16 mouse cellular contexts compared by ENCODE assay signal in the genomic region with DNA sequence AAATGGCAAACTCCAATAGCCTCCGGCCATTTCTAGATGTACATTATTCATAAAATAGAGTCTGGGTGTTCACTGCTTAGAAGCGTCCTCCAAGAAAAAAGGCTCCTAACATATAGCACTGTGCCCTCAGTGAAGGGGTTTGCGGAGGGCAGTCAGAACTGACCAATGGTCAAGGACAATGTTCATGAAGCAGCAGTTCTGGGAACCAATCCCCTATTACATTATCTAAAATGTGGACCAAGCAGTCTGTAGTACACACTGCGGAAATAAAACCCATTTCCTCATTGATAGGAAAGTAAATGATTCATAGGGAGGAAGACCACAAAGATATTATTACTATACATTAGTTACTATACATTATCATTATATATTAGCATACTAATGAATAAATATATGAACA. TPM values are rescaled to one million over a fixed set of nuclear protein-coding genes. Genes with fewer than 3 reads are reported as not detected.
A peak's percentile ranks its signal among the peaks of the same experiment; 100 is the strongest.
DNase-seq lines count a peak whose midpoint lies in the region; ATAC-seq and TF ChIP-seq lines count a peak whose summit lies in the region.
"Had no signal": no experiment of that assay in that cellular context is flagged by ENCODE, and none has a peak within 500 bp of the region (broad histone marks: within the 10 kb centered on the region; RNA-seq: fewer than 3 reads in every experiment).

No protein-coding gene starts in this region.

- peak overlapping the region; percentile 31 for H3K4me2 ChIP-seq in intestine, embryonic 15.5 days (replicated peaks)
- H3K4me2 ChIP-seq: heart, embryonic 12.5 days; limb, embryonic 15.5 days; neural tube, embryonic 15.5 days had no signal

- H3K36me3 ChIP-seq in kidney, adult 2 months (ENCODE audit: control insufficient read depth, insufficient read depth, low read length) = no peaks in the 10 kb centered on the region
- no peaks in the 10 kb centered on the region for H3K36me3 ChIP-seq in intestine, embryonic 15.5 days
- peaks cover 6% of the 10 kb centered on the region for H3K36me3 ChIP-seq in small intestine, adult 2 months (ENCODE audit: control insufficient read depth, insufficient read depth, low read length)
- no peaks in the 10 kb centered on the region for H3K36me3 ChIP-seq in forebrain, embryonic 10.5 days (replicated peaks)
- H3K36me3 ChIP-seq: heart, embryonic 12.5 days; limb, embryonic 15.5 days; neural tube, embryonic 15.5 days had no signal

- TF ChIP-seq CTCF in kidney, adult 2 months (conservative IDR thresholded peaks at IDR 0.05; ENCODE audit: insufficient read depth, insufficient read length, low read depth, low read length) = no peak
- TF ChIP-seq CTCF in bone marrow macrophage, adult 2 months (IDR thresholded peaks at IDR 0.05; ENCODE audit: low read depth, low read length) = no peak
- no peak for TF ChIP-seq CTCF in small intestine, adult 2 months (IDR thresholded peaks at IDR 0.05; ENCODE audit: extremely low read depth, insufficient read length, insufficient replicate concordance, low read depth, low read length)

- H3K27me3 ChIP-seq in kidney, adult 2 months (replicated peaks; ENCODE audit: control insufficient read depth, insufficient read depth, low read length) = no peaks in the 10 kb centered on the region
- H3K27me3 ChIP-seq in intestine, embryonic 15.5 days (replicated peaks) = no peaks in the 10 kb centered on the region
- H3K27me3 ChIP-seq in small intestine, adult 2 months (ENCODE audit: control insufficient read depth, insufficient read depth, low read length) = no peaks in the 10 kb centered on the region
- no peaks in the 10 kb centered on the region for H3K27me3 ChIP-seq in forebrain, embryonic 10.5 days (ENCODE audit: poor library complexity, severe bottlenecking)
- H3K27me3 ChIP-seq: heart, embryonic 12.5 days; limb, embryonic 15.5 days; neural tube, embryonic 15.5 days had no signal

- no peaks in the 10 kb centered on the region for H3K9me3 ChIP-seq in intestine, embryonic 15.5 days
- H3K9me3 ChIP-seq in forebrain, embryonic 10.5 days = no peaks in the 10 kb centered on the region
- H3K9me3 ChIP-seq: heart, embryonic 12.5 days; limb, embryonic 15.5 days; neural tube, embryonic 15.5 days had no signal

- no peak overlapping the region for H3K9ac ChIP-seq in intestine, embryonic 15.5 days
- H3K9ac ChIP-seq: heart, embryonic 12.5 days; limb, embryonic 15.5 days; neural tube, embryonic 15.5 days had no signal

- peak overlapping the region; percentile 77; the same call in 1 of the 2 replicates for H3K27ac ChIP-seq in kidney, adult 2 months (ENCODE audit: insufficient read depth, low read depth, low read length)
- H3K27ac ChIP-seq in bone marrow macrophage, adult 2 months (ENCODE audit: insufficient read depth, low read depth, low read length) = peak overlapping the region; percentile 70
- peak overlapping the region; percentile 91 for H3K27ac ChIP-seq in intestine, embryonic 15.5 days
- H3K27ac ChIP-seq in small intestine, adult 2 months (ENCODE audit: insufficient read depth, low read depth, low read length) = peak overlapping the region; percentile 99
- H3K27ac ChIP-seq in forebrain, embryonic 10.5 days = no peak overlapping the region
- H3K27ac ChIP-seq: limb, embryonic 15.5 days; neural tube, embryonic 15.5 days had no signal

- WGBS in kidney, adult 2 months = 68% methylated on average over 4 of the region's 4 CpGs
- WGBS in intestine, embryonic 15.5 days = 76% methylated on average over 4 of the region's 4 CpGs
- WGBS in small intestine, adult 2 months = 42% methylated on average over 4 of the region's 4 CpGs
- 92% methylated on average over 4 of the region's 4 CpGs for WGBS in forebrain, embryonic 10.5 days

- DNase-seq in kidney, adult 2 months = no peak
- no peak for DNase-seq in kidney, adult 11 months
- no peak for DNase-seq in forebrain, embryonic 10.5 days (ENCODE audit: extremely low spot score, low spot score)
- no peak for DNase-seq in thymus, postnatal 10 days (ENCODE audit: low spot score in 2 of 2)
- DNase-seq: adrenal gland, postnatal 36 days; cerebellum, adult 2 months; heart, adult 11 months; right cerebral cortex, postnatal 25 days; thymus, postnatal 4 days had no signal

- no peak for TF ChIP-seq POLR2A in kidney, adult 2 months (IDR thresholded peaks at IDR 0.05; ENCODE audit: low read depth, low read length)
- TF ChIP-seq POLR2A in bone marrow macrophage, adult 2 months (IDR thresholded peaks at IDR 0.05; ENCODE audit: borderline replicate concordance, low read depth, low read length) = no peak
- no peak for TF ChIP-seq POLR2A in small intestine, adult 2 months (IDR thresholded peaks at IDR 0.05; ENCODE audit: low read depth, low read length)

- 0 out of 2 replicates have a peak, but pooled peaks have one; percentile 44 for ATAC-seq in intestine, embryonic 15.5 days
- ATAC-seq: midbrain, embryonic 16.5 days had no signal

- peaks cover 64% of the 10 kb centered on the region for H3K4me1 ChIP-seq in kidney, adult 2 months (ENCODE audit: control insufficient read depth, insufficient read depth, low read length)
- peaks cover 68% of the 10 kb centered on the region for H3K4me1 ChIP-seq in bone marrow macrophage, adult 2 months (ENCODE audit: control insufficient read depth, insufficient read depth, low read length)
- H3K4me1 ChIP-seq in intestine, embryonic 15.5 days (replicated peaks) = peaks cover 18% of the 10 kb centered on the region; the same call in 1 of the 2 replicates
- peaks cover 35% of the 10 kb centered on the region for H3K4me1 ChIP-seq in small intestine, adult 2 months (ENCODE audit: control insufficient read depth, insufficient read depth, insufficient read length, low read length)
- peaks cover 12% of the 10 kb centered on the region for H3K4me1 ChIP-seq in forebrain, embryonic 10.5 days

- no peak overlapping the region for H3K4me3 ChIP-seq in kidney, adult 2 months (ENCODE audit: insufficient read depth, low read depth, low read length)
- H3K4me3 ChIP-seq in bone marrow macrophage, adult 2 months (ENCODE audit: insufficient read depth, low read length) = no peak overlapping the region
- H3K4me3 ChIP-seq in intestine, embryonic 15.5 days (replicated peaks) = no peak overlapping the region
- H3K4me3 ChIP-seq in small intestine, adult 2 months (ENCODE audit: low read depth, low read length) = no peak overlapping the region
- no peak overlapping the region for H3K4me3 ChIP-seq in forebrain, embryonic 10.5 days
- H3K4me3 ChIP-seq: heart, embryonic 12.5 days; limb, embryonic 15.5 days; neural tube, embryonic 15.5 days had no signal

RNA-seq across cellular contexts. Expression of gene Tbc1d14, which starts 32.6 kb away (rescaled TPM):
- polyA plus RNA-seq in kidney, adult 2 months (2012; rRNA removed) = 45.2 and 50.0 TPM in 2 replicates
- polyA plus RNA-seq in bone marrow macrophage, adult 2 months (2012; ENCODE audit: insufficient read depth, insufficient read length, missing spikeins) = 57.5 and 57.8 TPM in 2 replicates
- 30.0 and 30.3 TPM in 2 replicates for polyA plus RNA-seq in intestine, embryonic 15.5 days (2015; fragmentation: Nextera tagmentation; extraction: Ambion mirVana)
- 21.1 and 21.7 TPM in 2 replicates for polyA plus RNA-seq in small intestine, adult 2 months (2012; rRNA removed)
- polyA plus RNA-seq in forebrain, embryonic 10.5 days (2016; fragmentation: Nextera tagmentation; extraction: Ambion mirVana) = 36.7 and 38.9 TPM in 2 replicates
